Mouse (Mus musculus): ENCODE results near the gene Prdx1. TPM values are rescaled to one million over a fixed set of nuclear protein-coding genes. Genes with fewer than 3 reads are reported as not detected.

Prdx1 gene
- total RNA-seq, 2 experiments from 2014 or later, result 185 to 195 TPM

DNA sequence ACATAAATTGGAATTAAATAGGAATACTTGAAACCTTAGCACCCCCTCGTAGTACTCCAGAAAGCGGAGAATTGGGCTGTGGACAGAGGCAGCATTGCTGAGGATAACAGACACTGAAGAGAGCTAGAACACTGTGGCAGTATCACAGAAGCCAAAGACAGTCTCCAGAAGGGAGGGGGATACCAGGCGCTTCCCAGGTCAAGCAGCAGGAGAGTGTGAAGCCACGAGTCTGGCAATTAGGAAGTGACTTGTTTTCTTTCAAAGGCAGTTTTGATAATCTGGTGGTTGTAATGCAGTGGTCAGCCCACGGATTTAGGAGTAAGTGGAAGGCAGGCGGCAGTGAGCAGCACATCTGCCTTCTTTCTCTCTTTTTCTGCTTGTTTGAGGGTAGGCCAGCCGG, 36.9 kb downstream of the Prdx1 start:
- no peak for DNase-seq (ENCODE audit: low spot score in 2 of 2)

DNA sequence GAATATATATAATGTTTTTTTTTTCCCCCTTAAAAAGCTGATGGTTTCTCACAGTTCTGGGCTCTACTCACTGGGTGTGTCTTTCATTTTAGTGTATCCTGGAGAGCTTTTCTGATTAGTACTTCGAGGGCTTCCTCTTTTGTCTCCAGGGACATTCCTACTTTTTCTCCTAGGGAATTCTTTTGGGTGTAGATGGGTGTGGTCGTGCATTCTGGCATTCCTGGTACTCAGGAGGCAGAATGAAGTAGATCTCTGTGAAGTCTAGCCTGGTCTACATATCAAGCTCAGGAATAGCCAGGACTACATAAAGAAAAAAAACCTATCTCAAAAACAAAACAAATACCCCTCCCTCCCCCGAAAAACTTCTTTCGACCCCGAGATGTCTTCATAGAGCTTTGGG, 40.1 kb downstream of the Prdx1 start:
- no peak for DNase-seq (ENCODE audit: low spot score in 2 of 2)

DNA sequence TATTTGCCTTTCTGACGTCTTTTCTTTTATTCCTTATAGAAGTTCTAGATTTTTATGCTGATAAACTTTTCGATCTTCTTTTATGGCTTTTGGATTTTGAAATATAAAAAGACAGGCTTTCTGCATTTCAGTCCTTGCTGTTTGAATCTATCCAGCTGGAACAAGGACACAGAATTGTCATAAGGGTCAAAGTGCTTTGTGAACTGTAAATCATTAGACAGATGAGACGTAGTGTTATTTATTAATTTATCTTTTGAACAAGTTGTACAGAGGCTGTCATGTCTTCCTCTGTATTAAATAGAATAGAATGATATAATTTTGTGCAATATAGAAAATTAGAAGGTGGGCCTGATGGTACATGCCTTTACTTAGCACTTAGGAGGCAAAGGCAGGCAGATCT, 42.1 kb downstream of the Prdx1 start:
- DNase-seq (ENCODE audit: low spot score in 2 of 2), result no peak

DNA sequence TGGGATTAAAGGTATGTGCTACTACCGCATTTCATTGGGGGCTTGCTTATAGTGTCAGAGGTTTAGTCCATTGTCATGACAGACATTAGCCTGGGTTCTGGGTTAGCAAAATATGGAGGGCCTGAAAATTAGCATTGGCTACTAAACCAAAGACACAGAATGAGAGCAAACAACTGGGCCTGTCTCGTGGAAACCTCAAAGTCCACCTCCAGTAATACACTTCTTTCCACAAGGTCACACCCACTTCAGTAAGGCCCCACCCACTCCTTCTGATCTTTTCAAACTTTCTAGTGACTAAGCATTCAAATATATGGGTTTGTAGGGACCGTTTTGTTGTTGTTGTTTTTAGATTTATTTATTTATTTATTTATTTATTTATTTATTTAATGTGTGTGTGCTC, 44.2 kb downstream of the Prdx1 start:
- DNase-seq (ENCODE audit: low spot score in 2 of 2), result no peak

DNA sequence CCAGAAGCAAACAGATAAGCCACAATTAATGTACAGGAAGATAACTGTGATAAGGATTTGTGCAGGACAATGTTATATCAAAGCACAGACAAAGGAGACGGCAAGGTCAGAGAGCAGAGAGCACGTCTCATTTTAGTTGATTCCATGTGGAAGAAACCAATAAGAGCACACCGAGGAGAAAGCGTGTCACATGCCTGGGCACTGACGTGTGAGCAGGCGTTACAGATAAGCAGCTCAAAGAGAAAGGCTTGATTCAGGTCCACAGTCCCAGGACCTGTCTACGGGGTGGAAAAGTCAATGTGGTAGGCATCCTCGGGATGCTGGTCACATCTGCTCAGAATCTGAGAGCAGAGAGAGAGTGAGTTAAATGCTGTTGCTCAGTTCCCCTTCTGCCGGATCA, 45.7 kb downstream of the Prdx1 start:
- DNase-seq (ENCODE audit: low spot score in 2 of 2), result no peak

DNA sequence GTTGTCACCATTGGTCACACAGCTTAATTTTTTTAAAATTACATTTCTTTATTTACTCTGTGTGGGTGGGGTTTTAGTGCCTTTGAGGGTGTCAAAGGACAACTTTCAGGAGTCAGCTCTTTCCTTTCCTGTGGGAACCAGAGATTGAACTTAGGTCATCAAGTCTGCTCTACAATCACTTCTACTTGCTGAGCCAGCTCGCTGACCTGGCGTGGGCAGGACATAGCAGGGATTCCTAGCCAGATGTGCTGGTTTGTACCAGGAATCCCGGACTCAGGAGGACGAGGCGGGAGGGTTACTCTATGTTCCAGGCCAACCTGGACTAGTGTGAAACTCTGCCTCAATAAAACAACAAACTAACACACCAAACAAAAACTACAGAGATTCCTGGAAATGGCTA, 47.0 kb downstream of the Prdx1 start:
- no peak for DNase-seq (ENCODE audit: low spot score in 2 of 2)

DNA sequence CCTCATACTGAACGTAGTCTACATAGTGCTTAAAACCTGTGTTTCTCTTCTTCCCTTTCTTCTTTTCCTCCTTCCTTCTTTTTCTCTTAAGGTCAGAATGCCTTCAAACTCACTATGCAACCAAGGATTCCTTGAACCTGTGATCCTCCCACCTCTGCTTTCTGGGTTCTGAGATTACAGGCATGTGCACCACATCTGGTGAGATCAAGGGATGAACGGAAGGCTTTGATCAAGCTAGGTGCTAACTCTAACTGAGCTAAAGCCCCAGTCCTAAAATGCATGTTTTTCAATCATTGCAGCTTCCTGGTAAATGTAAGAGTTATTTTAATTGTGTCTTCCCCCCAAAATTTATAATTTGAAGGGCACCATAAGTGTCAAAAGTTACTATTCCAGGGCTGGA, 49.7 kb downstream of the Prdx1 start:
- no peak for DNase-seq (ENCODE audit: low spot score in 2 of 2)

DNA sequence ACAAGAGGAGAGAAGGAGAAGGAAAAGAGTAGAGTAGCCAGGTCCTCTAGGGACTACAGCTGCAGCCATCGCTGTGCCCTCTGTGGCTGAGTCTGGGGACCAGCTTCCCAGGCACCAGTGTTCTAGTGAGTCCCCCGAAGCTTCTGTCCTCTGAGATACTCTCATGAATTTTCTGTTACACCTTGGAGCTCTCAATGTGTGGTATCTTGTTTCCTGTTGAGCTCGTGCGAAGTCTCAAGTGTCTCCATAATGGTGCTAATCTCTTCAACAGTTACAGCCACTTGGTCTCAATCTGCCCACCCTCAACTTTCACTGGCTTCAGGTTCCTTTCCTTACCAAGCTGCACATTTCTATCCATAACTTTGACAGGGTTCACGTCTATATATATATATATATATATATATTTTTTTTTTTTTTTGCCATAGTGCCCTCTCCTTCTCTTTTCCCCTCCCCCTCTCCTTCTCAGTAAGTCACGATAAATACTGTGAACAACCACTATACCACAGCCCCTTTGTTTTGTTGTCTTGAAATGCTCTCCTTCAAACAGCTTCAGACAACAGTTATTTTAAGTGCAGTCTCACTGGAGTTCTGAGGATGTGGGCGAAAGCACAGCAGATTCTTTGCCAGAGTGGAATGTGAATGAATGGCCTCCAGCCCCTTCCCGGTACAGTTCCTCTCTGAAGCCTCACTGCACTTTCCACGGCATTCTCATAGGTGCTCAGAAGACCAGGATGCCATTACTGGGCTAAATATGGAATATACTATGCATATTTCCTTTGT, 53.8 kb downstream of the Prdx1 start:
- no peak for DNase-seq (ENCODE audit: low spot score in 2 of 2)

DNA sequence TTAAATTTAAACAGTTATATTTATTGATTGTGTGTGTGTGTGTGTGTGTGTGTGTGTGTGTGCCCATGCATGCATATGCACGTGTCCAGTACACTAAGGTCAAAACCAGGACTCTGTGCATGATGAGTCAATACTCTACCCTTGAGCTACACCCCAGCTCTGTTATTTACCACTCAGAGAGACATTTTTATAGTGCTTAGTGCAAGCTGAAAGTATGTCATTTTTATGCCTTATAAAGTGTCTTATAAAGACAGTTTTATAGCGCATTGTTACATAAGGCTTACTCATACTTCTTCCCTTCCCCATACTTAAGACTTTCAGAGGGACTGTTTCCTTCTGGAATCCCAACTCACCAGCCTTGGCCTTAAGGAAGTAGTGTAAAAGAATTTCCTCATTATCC, 64.4 kb downstream of the Prdx1 start:
- DNase-seq (ENCODE audit: low spot score in 2 of 2), result no peak

Other genes starting within 250 kb of the Prdx1 start
- 100 to 1,000 TPM; 100 to 104 TPM for gene Mast2, start 221.4 kb upstream of the Prdx1 start, total RNA-seq (2021)
- gene Ipp, start 178.0 kb upstream of the Prdx1 start, total RNA-seq (2021), result 10 to 100 TPM; 20.1 to 20.7 TPM
- 10 to 100 TPM; 10.3 to 11.1 TPM for gene Tmem69, start 129.6 kb upstream of the Prdx1 start, total RNA-seq (2021)
- gene Gpbp1l1, start 127.9 kb upstream of the Prdx1 start, total RNA-seq (2021), result 10 to 100 TPM; 28.4 to 35.5 TPM
- gene Ccdc17, start 88.9 kb upstream of the Prdx1 start, total RNA-seq (2021), result 1 to 10 TPM; 3.4 to 5.7 TPM
- 10 to 100 TPM; 44.4 to 50.5 TPM for gene Nasp, start 57.6 kb upstream of the Prdx1 start, total RNA-seq (2021)
- gene Akr1a1, start 33.9 kb upstream of the Prdx1 start, total RNA-seq (2021), result 100 to 1,000 TPM; 474 to 484 TPM
- 10 to 100 TPM; 16.0 to 19.0 TPM for gene Mmachc, start 22.9 kb downstream of the Prdx1 start, total RNA-seq (2021)
- gene Ccdc163, start 23.0 kb downstream of the Prdx1 start, total RNA-seq (2021), result 1 to 10 TPM; 2.9 to 4.5 TPM
- gene Tesk2, start 35.4 kb downstream of the Prdx1 start, total RNA-seq (2021), result 1 to 10 TPM; 5.2 to 5.4 TPM
- 10 to 100 TPM; 12.2 to 13.8 TPM for gene Toe1, start 122.1 kb downstream of the Prdx1 start, total RNA-seq (2021)
- 1 to 10 TPM; 2.6 to 3.4 TPM for gene Mutyh, start 122.2 kb downstream of the Prdx1 start, total RNA-seq (2021)
- 1 to 10 TPM; 3.3 to 3.7 TPM for gene Hpdl, start 136.2 kb downstream of the Prdx1 start, total RNA-seq (2021)
- 10 to 100 TPM; 12.2 to 15.8 TPM for gene Zswim5, start 191.8 kb downstream of the Prdx1 start, total RNA-seq (2021)

Data from layer of hippocampus, postnatal 14 days (tissue).